Mouse (Mus musculus): ENCODE data around the gene Ntf3. TPM values are rescaled to one million over a fixed set of nuclear protein-coding genes. Genes with fewer than 3 reads are reported as not detected.

Gene Ntf3
- total and polyA plus RNA-seq, 3 experiments: not detected

- Histone ChIP-seq H3K27ac (ENCODE audit: control insufficient read depth, low read depth, low read length) (no peak overlapping the region), H3K9ac (ENCODE audit: control insufficient read depth, low read depth, low read length, poor library complexity, severe bottlenecking) (no peak overlapping the region), H3K27me3 (ENCODE audit: control insufficient read depth in 1 of 2, insufficient read depth in 2 of 2, low read length in 2 of 2) (no peaks in the 10 kb centered on the region), H3K4me3 (ENCODE audit: control insufficient read depth in 1 of 2, insufficient read depth in 1 of 2, low read depth in 2 of 2, low read length in 2 of 2) (no peak overlapping the region), H3K36me3 (ENCODE audit: control insufficient read depth in 1 of 2, insufficient read depth in 2 of 2, low read length in 2 of 2) (no peaks in the 10 kb centered on the region), H3K4me1 (ENCODE audit: control insufficient read depth in 1 of 2, insufficient read depth in 2 of 2, low read length in 2 of 2) (no peaks in the 10 kb centered on the region), H3K79me2 (ENCODE audit: control insufficient read depth, insufficient read depth, low read length, poor library complexity) (no peaks in the 10 kb centered on the region), H3K9me3 (replicated peaks; ENCODE audit: insufficient read depth, low read length) (no peaks in the 10 kb centered on the region)
- TF ChIP-seq ZMIZ1 (IDR thresholded peaks at IDR 0.05; ENCODE audit: low read depth, low read length) (no peak), ETS1 (IDR thresholded peaks at IDR 0.05; ENCODE audit: low read depth, low read length) (no peak), UBTF (IDR thresholded peaks at IDR 0.05; ENCODE audit: borderline replicate concordance, insufficient read depth, low read depth, low read length) (no peak), MAX (IDR thresholded peaks at IDR 0.05; ENCODE audit: low read length) (no peak), MAFK (IDR thresholded peaks at IDR 0.05; ENCODE audit: borderline replicate concordance, low read depth, low read length) (no peak), HCFC1 (IDR thresholded peaks at IDR 0.05; ENCODE audit: low read depth, low read length) (no peak), SIN3A (IDR thresholded peaks at IDR 0.05; ENCODE audit: low read length) (no peak)
- no peak for DNase-seq (ENCODE audit: low read depth, low spot score)
Measured at GRCm38 (mm10) chr6:126109184-126109583, 57.5 kb downstream of the Ntf3 start.

GRCm38 (mm10) chr6:126108771-126109170 is 57.9 kb downstream of the Ntf3 start:
- no peaks in the 10 kb centered on the region for H3K79me2 ChIP-seq (ENCODE audit: control insufficient read depth, insufficient read depth, low read length, poor library complexity)
- no peaks in the 10 kb centered on the region for H3K27me3 ChIP-seq (ENCODE audit: control insufficient read depth in 1 of 2, insufficient read depth in 2 of 2, low read length in 2 of 2)
- TF ChIP-seq MAX (IDR thresholded peaks at IDR 0.05; ENCODE audit: low read length) (no peak), MYC (IDR thresholded peaks at IDR 0.05; ENCODE audit: low read depth, low read length) (no peak), MYB (IDR thresholded peaks at IDR 0.05; ENCODE audit: low read depth, low read length) (no peak), RAD21 (IDR thresholded peaks at IDR 0.05; ENCODE audit: low read depth, low read length) (no peak), POLR2AphosphoS2 (IDR thresholded peaks at IDR 0.05; ENCODE audit: low read length) (no peak), KAT2A (conservative IDR thresholded peaks at IDR 0.05; ENCODE audit: low read depth, low read length) (no peak), RCOR1 (IDR thresholded peaks at IDR 0.05; ENCODE audit: low read depth, low read length) (no peak), SIN3A (IDR thresholded peaks at IDR 0.05; ENCODE audit: low read length) (no peak), MXI1 (IDR thresholded peaks at IDR 0.05; ENCODE audit: low read depth, low read length) (no peak), ZNF384 (IDR thresholded peaks at IDR 0.05; ENCODE audit: low read depth, low read length) (no peak), JUND (IDR thresholded peaks at IDR 0.05; ENCODE audit: low read depth, low read length) (no peak), E2F4 (IDR thresholded peaks at IDR 0.05; ENCODE audit: borderline replicate concordance, low read depth, low read length) (no peak), CHD2 (IDR thresholded peaks at IDR 0.05; ENCODE audit: low read length) (no peak), UBTF (IDR thresholded peaks at IDR 0.05; ENCODE audit: borderline replicate concordance, insufficient read depth, low read depth, low read length) (no peak), BHLHE40 (IDR thresholded peaks at IDR 0.05; ENCODE audit: borderline replicate concordance, low read depth, low read length) (no peak), ELF1 (IDR thresholded peaks at IDR 0.05; ENCODE audit: low read depth, low read length) (no peak), USF2 (IDR thresholded peaks at IDR 0.05; ENCODE audit: borderline replicate concordance in 1 of 2, insufficient read depth in 1 of 2, low read depth in 1 of 2, low read length in 2 of 2) (no peak), MAZ (IDR thresholded peaks at IDR 0.05; ENCODE audit: low read depth, low read length) (no peak), SMC3 (IDR thresholded peaks at IDR 0.05; ENCODE audit: low read depth, low read length) (no peak), MAFK (IDR thresholded peaks at IDR 0.05; ENCODE audit: borderline replicate concordance, low read depth, low read length) (no peak)

More at GRCm38 (mm10) chr6:126108771-126109170, 57.9 kb downstream of the Ntf3 start:
- H3K4me3 ChIP-seq (ENCODE audit: control insufficient read depth in 1 of 2, insufficient read depth in 1 of 2, low read depth in 2 of 2, low read length in 2 of 2): no peak overlapping the region
- H3K9ac ChIP-seq (ENCODE audit: control insufficient read depth, low read depth, low read length, poor library complexity, severe bottlenecking): no peak overlapping the region
- H3K4me1 ChIP-seq (ENCODE audit: control insufficient read depth in 1 of 2, insufficient read depth in 2 of 2, low read length in 2 of 2): no peaks in the 10 kb centered on the region
- H3K9me3 ChIP-seq (replicated peaks; ENCODE audit: insufficient read depth, low read length): no peaks in the 10 kb centered on the region
- H3K36me3 ChIP-seq (ENCODE audit: control insufficient read depth in 1 of 2, insufficient read depth in 2 of 2, low read length in 2 of 2): no peaks in the 10 kb centered on the region
- DNase-seq (ENCODE audit: low read depth, low spot score): no peak
- no peak overlapping the region for H3K27ac ChIP-seq (ENCODE audit: control insufficient read depth, low read depth, low read length)
